ENCODE assay signal across 8 mouse cellular contexts in the genomic region with DNA sequence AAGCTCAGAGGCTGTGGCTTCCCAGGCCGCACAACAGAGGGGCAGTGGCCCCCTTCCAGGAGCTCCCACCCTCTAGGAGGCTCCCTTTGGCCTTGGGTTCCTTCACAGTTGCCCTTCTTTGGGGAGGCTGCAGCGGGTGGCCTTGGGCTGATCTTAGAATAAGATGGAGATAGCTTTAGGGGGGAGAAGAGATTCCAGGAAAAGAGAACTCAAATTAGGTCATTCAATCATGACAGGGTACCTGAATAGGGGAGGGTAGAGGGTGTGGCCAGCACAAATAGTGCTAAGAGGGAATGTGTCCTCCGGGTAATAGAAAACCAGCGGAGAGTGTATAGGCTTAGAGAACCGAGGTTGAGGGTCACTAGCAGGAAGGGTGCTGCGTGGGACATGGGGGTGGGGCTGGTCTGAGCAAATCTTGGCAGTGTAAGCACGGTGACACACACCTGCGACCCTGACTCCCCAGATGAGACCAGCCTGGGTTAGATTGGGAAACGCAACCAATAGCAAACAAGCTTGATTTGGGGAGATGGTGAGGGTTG. TPM values are rescaled to one million over a fixed set of nuclear protein-coding genes. Genes with fewer than 3 reads are reported as not detected.
DNase-seq lines count a peak whose midpoint lies in the region; ATAC-seq and TF ChIP-seq lines count a peak whose summit lies in the region.

No protein-coding gene starts in this region.

- no peak overlapping the region for H3K4me3 ChIP-seq in kidney, adult 2 months (ENCODE audit: insufficient read depth, low read depth, low read length)
- H3K4me3 ChIP-seq in embryonic facial prominence, embryonic 11.5 days (ENCODE audit: low read depth, low read length), result peak overlapping the region; percentile 9; the same call in 1 of the 2 replicates
- H3K4me3 ChIP-seq in hindbrain, embryonic 16.5 days (ENCODE audit: low read length), result peak overlapping the region; percentile 11; the same call in 1 of the 2 replicates
- H3K4me3 ChIP-seq in midbrain, embryonic 14.5 days (replicated peaks; ENCODE audit: low read depth, low read length), result peak overlapping the region; percentile 36

- no peaks in the 10 kb centered on the region for H3K9me3 ChIP-seq in embryonic facial prominence, embryonic 11.5 days (replicated peaks; ENCODE audit: control insufficient read depth, low read length)
- H3K9me3 ChIP-seq in hindbrain, embryonic 16.5 days (ENCODE audit: control insufficient read depth, low read length), result no peaks in the 10 kb centered on the region
- H3K9me3 ChIP-seq in midbrain, embryonic 14.5 days (ENCODE audit: control insufficient read depth, low read length), result no peaks in the 10 kb centered on the region

- peak; percentile 43 for DNase-seq in kidney, adult 2 months
- DNase-seq in kidney, postnatal 10 days, result no peak
- no peak for DNase-seq in embryonic facial prominence, embryonic 11.5 days (ENCODE audit: low spot score)
- DNase-seq in midbrain, embryonic 14.5 days, result no peak
- no peak for DNase-seq in natural killer cell, adult 2 months (ENCODE audit: low spot score in 2 of 2)
- DNase-seq in retina, embryonic 14.5 days (ENCODE audit: low spot score), result no peak
- no peak for DNase-seq in lung, postnatal 36 days

- TF ChIP-seq POLR2A in kidney, adult 2 months (IDR thresholded peaks at IDR 0.05; ENCODE audit: low read depth, low read length), result no peak

- H3K4me2 ChIP-seq in embryonic facial prominence, embryonic 11.5 days (ENCODE audit: low read depth, low read length), result peak overlapping the region; percentile 38
- H3K4me2 ChIP-seq in hindbrain, embryonic 16.5 days (ENCODE audit: low read length), result peak overlapping the region; percentile 49
- peak overlapping the region; percentile 85 for H3K4me2 ChIP-seq in midbrain, embryonic 14.5 days (ENCODE audit: low read length)

- no peaks in the 10 kb centered on the region for H3K27me3 ChIP-seq in kidney, adult 2 months (replicated peaks; ENCODE audit: control insufficient read depth, insufficient read depth, low read length)
- peaks cover 17% of the 10 kb centered on the region for H3K27me3 ChIP-seq in embryonic facial prominence, embryonic 11.5 days (ENCODE audit: control insufficient read depth, insufficient read depth, low read length)
- H3K27me3 ChIP-seq in hindbrain, embryonic 16.5 days (replicated peaks; ENCODE audit: control insufficient read depth, insufficient read depth, low read length), result peaks cover 9% of the 10 kb centered on the region
- peaks cover 47% of the 10 kb centered on the region for H3K27me3 ChIP-seq in midbrain, embryonic 14.5 days (ENCODE audit: control insufficient read depth, insufficient read depth, low read length)

- no peak for TF ChIP-seq CTCF in kidney, adult 2 months (conservative IDR thresholded peaks at IDR 0.05; ENCODE audit: insufficient read depth, insufficient read length, low read depth, low read length)

- WGBS in kidney, adult 2 months, result 18% methylated on average over 9 of the region's 9 CpGs
- WGBS in embryonic facial prominence, embryonic 11.5 days, result 1% methylated on average over 9 of the region's 9 CpGs
- WGBS in hindbrain, embryonic 16.5 days, result 3% methylated on average over 9 of the region's 9 CpGs
- 2% methylated on average over 9 of the region's 9 CpGs for WGBS in midbrain, embryonic 14.5 days

- ATAC-seq in embryonic facial prominence, embryonic 11.5 days (replicated peaks; ENCODE audit: insufficient number of reproducible peaks, low FRiP score, low TSS enrichment, low read depth), result peak; percentile 3; the same call in 1 of the 2 replicates
- no peak for ATAC-seq in hindbrain, embryonic 16.5 days
- ATAC-seq in midbrain, embryonic 14.5 days (ENCODE audit: low FRiP score, low TSS enrichment), result no peak

- peak overlapping the region; percentile 14; the same call in 1 of the 2 replicates for H3K9ac ChIP-seq in embryonic facial prominence, embryonic 11.5 days (replicated peaks; ENCODE audit: low read length)
- H3K9ac ChIP-seq in hindbrain, embryonic 16.5 days (ENCODE audit: low read depth, low read length), result no peak overlapping the region; the same call in 1 of the 2 replicates
- no peak overlapping the region for H3K9ac ChIP-seq in midbrain, embryonic 14.5 days (replicated peaks; ENCODE audit: low read length)

- H3K36me3 ChIP-seq in kidney, adult 2 months (ENCODE audit: control insufficient read depth, insufficient read depth, low read length), result no peaks in the 10 kb centered on the region
- H3K36me3 ChIP-seq in embryonic facial prominence, embryonic 11.5 days (replicated peaks; ENCODE audit: control insufficient read depth, insufficient read depth, low read depth, low read length), result no peaks in the 10 kb centered on the region
- no peaks in the 10 kb centered on the region for H3K36me3 ChIP-seq in hindbrain, embryonic 16.5 days (ENCODE audit: control insufficient read depth, insufficient read depth, low read length)
- no peaks in the 10 kb centered on the region for H3K36me3 ChIP-seq in midbrain, embryonic 14.5 days (ENCODE audit: control insufficient read depth, insufficient read depth, low read length)

- 0 out of 2 replicates have a peak overlapping the region, but pooled peaks have one; percentile 16 for H3K27ac ChIP-seq in kidney, adult 2 months (ENCODE audit: insufficient read depth, low read depth, low read length)
- peak overlapping the region; percentile 68 for H3K27ac ChIP-seq in embryonic facial prominence, embryonic 11.5 days (replicated peaks; ENCODE audit: low read depth, low read length)
- H3K27ac ChIP-seq in hindbrain, embryonic 16.5 days (ENCODE audit: low read depth, low read length), result no peak overlapping the region
- peak overlapping the region; percentile 67 for H3K27ac ChIP-seq in midbrain, embryonic 14.5 days (replicated peaks; ENCODE audit: low read depth, low read length)

- H3K4me1 ChIP-seq in kidney, adult 2 months (ENCODE audit: control insufficient read depth, insufficient read depth, low read length), result 0 out of 2 replicates have a peak, but pooled peaks cover 3% of the 10 kb centered on the region
- H3K4me1 ChIP-seq in embryonic facial prominence, embryonic 11.5 days (ENCODE audit: control insufficient read depth, insufficient read depth, low read length), result peaks cover 33% of the 10 kb centered on the region
- H3K4me1 ChIP-seq in hindbrain, embryonic 16.5 days (ENCODE audit: control insufficient read depth, insufficient read depth, low read depth, low read length), result peaks cover 43% of the 10 kb centered on the region
- peaks cover 56% of the 10 kb centered on the region for H3K4me1 ChIP-seq in midbrain, embryonic 14.5 days (ENCODE audit: control insufficient read depth, insufficient read depth, low read length)

RNA-seq across cellular contexts. Expression of a gene that starts 2.2 kb away (rescaled TPM):
- polyA plus RNA-seq in kidney, adult 2 months (2012; rRNA removed), result 63.7 and 93.5 TPM in 2 replicates
- 14.1 and 15.3 TPM in 2 replicates for polyA plus RNA-seq in embryonic facial prominence, embryonic 11.5 days (2014; fragmentation: Nextera tagmentation; extraction: Ambion mirVana)
- 40.9 and 50.2 TPM in 2 replicates for polyA plus RNA-seq in hindbrain, embryonic 16.5 days (2015; fragmentation: Nextera tagmentation; extraction: Ambion mirVana)
- polyA plus RNA-seq in midbrain, embryonic 14.5 days (2014; fragmentation: Nextera tagmentation; extraction: Ambion mirVana), result 20.4 and 25.7 TPM in 2 replicates

RNA-seq across cellular contexts. Expression of a gene that starts 12.9 kb away (rescaled TPM):
- 2,250 and 2,535 TPM in 2 replicates for polyA plus RNA-seq in kidney, adult 2 months (2012; rRNA removed)
- 303 and 321 TPM in 2 replicates for polyA plus RNA-seq in embryonic facial prominence, embryonic 11.5 days (2014; fragmentation: Nextera tagmentation; extraction: Ambion mirVana)
- polyA plus RNA-seq in hindbrain, embryonic 16.5 days (2015; fragmentation: Nextera tagmentation; extraction: Ambion mirVana), result 457 and 712 TPM in 2 replicates
- 485 and 707 TPM in 2 replicates for polyA plus RNA-seq in midbrain, embryonic 14.5 days (2014; fragmentation: Nextera tagmentation; extraction: Ambion mirVana)

RNA-seq across cellular contexts. Expression of a gene that starts 27.2 kb away (rescaled TPM):
- polyA plus RNA-seq in kidney, adult 2 months (2012; rRNA removed), result 93.0 and 107 TPM in 2 replicates
- 62.0 and 68.6 TPM in 2 replicates for polyA plus RNA-seq in embryonic facial prominence, embryonic 11.5 days (2014; fragmentation: Nextera tagmentation; extraction: Ambion mirVana)
- polyA plus RNA-seq in hindbrain, embryonic 16.5 days (2015; fragmentation: Nextera tagmentation; extraction: Ambion mirVana), result 96.0 and 104 TPM in 2 replicates
- 86.7 and 102 TPM in 2 replicates for polyA plus RNA-seq in midbrain, embryonic 14.5 days (2014; fragmentation: Nextera tagmentation; extraction: Ambion mirVana)

RNA-seq across cellular contexts. Expression of a gene that starts 28.7 kb away (rescaled TPM):
- polyA plus RNA-seq in kidney, adult 2 months (2012; rRNA removed), result 3.9 and 4.3 TPM in 2 replicates
- polyA plus RNA-seq in embryonic facial prominence, embryonic 11.5 days (2014; fragmentation: Nextera tagmentation; extraction: Ambion mirVana), result 7.1 and 10.7 TPM in 2 replicates
- 9.0 and 9.2 TPM in 2 replicates for polyA plus RNA-seq in hindbrain, embryonic 16.5 days (2015; fragmentation: Nextera tagmentation; extraction: Ambion mirVana)
- 3.2 and 3.5 TPM in 2 replicates for polyA plus RNA-seq in midbrain, embryonic 14.5 days (2014; fragmentation: Nextera tagmentation; extraction: Ambion mirVana)

RNA-seq across cellular contexts. Expression of a gene that starts 33.9 kb away (rescaled TPM):
- 1.0 and 1.1 TPM in 2 replicates for polyA plus RNA-seq in kidney, adult 2 months (2012; rRNA removed)
- polyA plus RNA-seq in embryonic facial prominence, embryonic 11.5 days (2014; fragmentation: Nextera tagmentation; extraction: Ambion mirVana), result 0.52 and 0.70 TPM in 2 replicates
- polyA plus RNA-seq in hindbrain, embryonic 16.5 days (2015; fragmentation: Nextera tagmentation; extraction: Ambion mirVana), result 1.6 and 2.3 TPM in 2 replicates
- polyA plus RNA-seq in midbrain, embryonic 14.5 days (2014; fragmentation: Nextera tagmentation; extraction: Ambion mirVana), result 0.74 and 1.1 TPM in 2 replicates
